Mouse (Mus musculus) thymus, postnatal 36 days (tissue): ENCODE measurements around the gene Usp43.

Experiments
- DNase-seq, 2 experiments: peaks; one replicate each; pipeline ENCODE4 v3.0.0; 2022; ENCODE audit warnings: mixed read lengths in 2 of 2

Usp43 gene

DNA sequence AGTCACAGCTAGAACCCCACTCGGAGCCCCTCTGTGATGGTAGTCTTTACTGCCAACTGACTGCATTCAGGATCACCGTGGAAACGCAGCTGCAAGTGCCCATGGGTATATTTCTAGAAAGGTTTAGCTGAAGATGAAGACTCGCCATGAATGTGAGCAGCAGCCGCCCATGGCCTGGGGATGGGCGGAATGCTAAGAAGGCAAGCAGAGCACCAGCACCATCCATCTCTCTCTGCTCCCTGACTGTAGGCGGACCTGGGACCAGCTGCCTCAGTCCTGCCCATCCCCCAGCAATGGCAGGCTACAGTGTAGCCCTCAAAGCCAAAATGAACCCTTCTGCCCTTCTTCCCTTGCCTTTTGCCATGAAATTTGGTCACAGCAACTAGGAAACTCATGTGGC, 26.3 kb downstream of the Usp43 start:
- no peak for DNase-seq

- DNase-seq, result no peak
Observed at GRCm38 (mm10) chr11:67888521-67888920, 33.4 kb downstream of the Usp43 start.

DNA sequence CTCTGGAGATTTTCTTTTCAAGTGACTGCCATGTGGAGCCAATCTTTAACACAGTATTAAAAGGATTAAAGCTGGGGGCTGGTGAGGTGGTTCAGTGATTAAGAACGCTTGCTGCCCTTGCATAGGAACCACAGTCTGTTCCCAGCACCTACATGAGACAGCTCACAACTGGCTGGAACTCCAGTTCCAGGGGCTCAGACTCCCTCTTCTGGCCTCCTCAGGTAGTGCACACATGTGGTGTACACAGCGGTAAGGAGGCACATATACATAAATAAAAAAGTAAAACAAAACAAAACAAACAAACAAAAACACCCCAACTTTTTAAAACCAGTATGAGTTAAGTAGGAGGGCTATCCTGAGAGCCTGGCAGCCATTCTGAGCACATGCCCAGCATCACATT, 36.0 kb downstream of the Usp43 start:
- DNase-seq, result no peak

GRCm38 (mm10) chr11:67865521-67866197, 56.3 kb downstream of the Usp43 start:
- no peak for DNase-seq

DNA sequence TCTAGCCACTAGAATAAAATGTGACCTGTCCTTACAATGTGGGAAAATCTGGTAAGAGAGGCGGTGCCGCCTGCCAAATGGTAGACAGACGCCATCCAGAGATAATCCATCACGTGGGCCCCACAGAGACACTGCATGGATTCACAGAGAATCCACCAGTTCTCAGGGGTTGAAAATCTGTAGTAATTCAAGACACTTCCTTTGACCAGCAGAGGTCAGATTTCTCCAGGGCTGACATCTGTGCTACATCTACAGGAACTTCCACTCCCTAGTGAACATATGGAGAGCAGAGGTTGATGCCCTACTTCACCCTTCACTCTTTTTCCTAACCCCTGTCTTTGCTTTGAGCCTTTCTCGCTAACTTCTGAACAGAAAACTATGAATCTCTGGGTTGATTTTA, 56.9 kb downstream of the Usp43 start:
- no peak for DNase-seq

GRCm38 (mm10) chr11:67861399-67861838, 60.5 kb downstream of the Usp43 start:
- DNase-seq, result no peak

- no peak for DNase-seq
Observed at GRCm38 (mm10) chr11:67860743-67861398, 61.1 kb downstream of the Usp43 start.

- no peak for DNase-seq
Observed at GRCm38 (mm10) chr11:67858518-67858917, 63.4 kb downstream of the Usp43 start.

- DNase-seq, result peak in 1 of 2 experiments; percentile 6
Observed at GRCm38 (mm10) chr11:67855035-67855434, 66.9 kb downstream of the Usp43 start.

DNA sequence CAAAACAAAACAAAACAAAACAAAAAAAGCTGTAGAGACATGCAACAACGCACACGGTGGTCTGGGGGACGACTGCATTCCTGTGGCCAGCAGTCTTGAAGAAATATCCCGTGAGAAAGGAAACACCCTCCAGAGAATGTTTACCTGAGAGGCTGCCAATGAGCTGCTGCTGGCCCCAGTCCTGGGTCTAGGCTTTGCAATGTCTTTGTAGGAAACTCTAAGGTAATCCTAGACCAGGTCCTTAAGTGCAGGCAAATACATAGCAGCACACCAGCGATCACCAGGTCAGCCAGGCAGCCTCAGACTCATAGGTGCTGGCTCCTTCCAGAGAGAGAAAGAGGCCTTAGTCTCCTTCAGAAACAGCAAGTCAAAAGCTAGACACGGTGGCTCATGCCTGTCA, 68.0 kb downstream of the Usp43 start:
- DNase-seq, result no peak

GRCm38 (mm10) chr11:67851770-67852169, 70.2 kb downstream of the Usp43 start:
- DNase-seq, result no peak

GRCm38 (mm10) chr11:67845193-67845592, 76.8 kb downstream of the Usp43 start:
- no peak for DNase-seq

DNA sequence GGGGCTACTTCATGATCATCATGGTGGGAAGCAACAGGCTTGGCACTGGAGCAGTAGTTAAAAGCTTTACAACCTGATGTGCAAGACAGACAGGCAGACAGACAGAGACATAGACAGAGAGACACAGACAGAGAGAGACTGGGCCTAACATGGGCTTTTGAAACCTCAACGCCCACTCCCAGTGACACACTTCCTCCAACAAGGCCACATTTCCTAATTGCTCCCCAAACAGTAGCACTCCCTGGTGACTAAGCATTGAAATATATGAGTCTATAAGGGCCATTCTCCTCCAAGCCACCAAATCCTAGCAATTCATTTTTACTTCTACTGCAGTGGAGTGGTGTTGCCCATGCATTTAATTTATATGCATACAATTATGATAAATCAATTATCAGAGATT, 82.1 kb downstream of the Usp43 start:
- no peak for DNase-seq

GRCm38 (mm10) chr11:67835408-67836078, 86.4 kb downstream of the Usp43 start:
- DNase-seq, result no peak

- DNase-seq, result no peak
Observed at GRCm38 (mm10) chr11:67831820-67832219, 90.1 kb downstream of the Usp43 start.

DNA sequence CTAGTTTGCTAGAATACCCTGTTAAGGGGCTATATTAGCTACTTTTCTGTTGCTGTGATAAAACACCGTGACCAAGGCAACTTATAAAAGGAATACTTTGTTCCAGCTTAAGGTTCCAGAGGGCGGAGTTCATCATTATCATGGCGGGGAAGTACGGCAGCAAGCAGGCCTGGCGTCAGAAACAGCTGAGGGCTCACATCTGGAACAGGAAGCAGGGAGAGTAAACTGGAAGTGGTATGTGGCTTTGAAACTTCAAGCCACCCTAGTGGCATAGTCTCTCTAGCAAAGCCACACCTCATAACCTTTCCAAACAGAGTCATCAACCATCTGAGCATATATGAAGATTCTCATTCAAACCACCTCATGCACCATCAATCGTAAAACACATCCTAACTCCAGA, 92.4 kb downstream of the Usp43 start:
- DNase-seq, result no peak

GRCm38 (mm10) chr11:67828360-67829059, 93.4 kb downstream of the Usp43 start:
- DNase-seq, result no peak

GRCm38 (mm10) chr11:67821560-67821959, 100.4 kb downstream of the Usp43 start:
- DNase-seq, result no peak

GRCm38 (mm10) chr11:67820221-67820620, 101.7 kb downstream of the Usp43 start:
- DNase-seq, result peak; percentile 3 to 8

DNA sequence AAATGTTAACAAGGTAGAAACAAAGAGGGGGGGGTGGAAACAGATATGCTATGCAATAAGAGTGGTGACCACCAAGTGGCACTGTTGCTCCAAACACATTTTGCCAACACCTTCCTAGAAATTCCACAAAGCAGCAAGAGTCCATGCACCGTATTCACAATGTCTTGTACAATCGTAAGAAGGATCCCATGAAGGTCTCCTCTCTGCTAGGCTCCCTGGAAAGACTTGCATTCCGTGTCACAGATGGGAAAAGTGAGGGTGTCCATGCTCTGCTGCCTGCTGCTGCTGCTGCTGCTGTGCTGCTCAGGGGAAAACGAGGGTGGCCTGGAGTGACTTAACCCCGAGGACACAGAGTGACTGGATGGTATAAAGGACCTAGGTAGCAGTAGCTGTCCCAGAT, 102.3 kb downstream of the Usp43 start:
- DNase-seq, result no peak

GRCm38 (mm10) chr11:67811535-67811934, 110.4 kb downstream of the Usp43 start:
- DNase-seq, result no peak

DNA sequence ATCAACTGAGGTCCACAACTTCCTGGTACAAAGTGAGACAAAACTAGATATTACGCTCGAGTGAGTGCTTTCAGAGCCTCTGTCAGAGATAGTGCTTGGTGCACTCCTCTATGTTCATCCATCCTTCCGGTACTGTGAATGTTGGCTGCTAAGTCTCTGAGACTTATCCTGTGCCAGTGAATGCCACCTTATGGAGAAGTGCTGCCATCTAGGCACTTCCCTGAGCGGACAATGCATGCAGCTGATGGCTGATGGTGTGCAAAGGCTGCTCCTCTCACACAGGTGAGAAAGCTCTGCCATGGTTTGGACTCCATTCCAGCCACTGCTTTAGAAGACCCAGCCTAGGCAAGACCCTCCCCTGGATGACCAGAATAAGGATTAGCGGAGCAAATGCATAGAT, 113.9 kb downstream of the Usp43 start:
- no peak for DNase-seq

GRCm38 (mm10) chr11:67806832-67807597, 114.9 kb downstream of the Usp43 start:
- no peak for DNase-seq
